Mouse (Mus musculus) CH12.LX (cell line): ENCODE data around the gene Sirt4.

Source experiments
- CTCF ChIP-seq, 2 experiments: IDR thresholded peaks in 1 of 2; conservative IDR thresholded peaks in 1 of 2; 2 replicates each; pipeline ENCODE4 v1.5.1; 2011 to 2012; ENCODE audit warnings: low read depth in 2 of 2, low read length in 2 of 2, improper control_type of control experiment in 1 of 2, inconsistent platforms in 1 of 2, mild to moderate bottlenecking in 1 of 2, moderate library complexity in 1 of 2
- EP300 ChIP-seq: IDR thresholded peaks from 2 replicates; pipeline ENCODE4 v1.6.1; 2011; ENCODE audit warnings: low read length, improper control_type of control experiment
- MAX ChIP-seq: IDR thresholded peaks from 2 replicates; pipeline ENCODE4 v1.6.1; 2011; ENCODE audit warnings: low read length, improper control_type of control experiment
- POLR2A ChIP-seq: IDR thresholded peaks from 2 replicates; pipeline ENCODE4 v1.6.1; 2011; ENCODE audit warnings: low read depth, mild to moderate bottlenecking, improper control_type of control experiment, low read length
- USF2 ChIP-seq: conservative IDR thresholded peaks from 2 replicates; pipeline ENCODE4 v1.6.1; 2011; ENCODE audit warnings: low read depth, low read length, improper control_type of control experiment
- ZNF384 ChIP-seq: IDR thresholded peaks from 2 replicates; pipeline ENCODE4 v1.6.1; 2012; ENCODE audit warnings: low read depth, low read length, improper control_type of control experiment, inconsistent platforms

DNA sequence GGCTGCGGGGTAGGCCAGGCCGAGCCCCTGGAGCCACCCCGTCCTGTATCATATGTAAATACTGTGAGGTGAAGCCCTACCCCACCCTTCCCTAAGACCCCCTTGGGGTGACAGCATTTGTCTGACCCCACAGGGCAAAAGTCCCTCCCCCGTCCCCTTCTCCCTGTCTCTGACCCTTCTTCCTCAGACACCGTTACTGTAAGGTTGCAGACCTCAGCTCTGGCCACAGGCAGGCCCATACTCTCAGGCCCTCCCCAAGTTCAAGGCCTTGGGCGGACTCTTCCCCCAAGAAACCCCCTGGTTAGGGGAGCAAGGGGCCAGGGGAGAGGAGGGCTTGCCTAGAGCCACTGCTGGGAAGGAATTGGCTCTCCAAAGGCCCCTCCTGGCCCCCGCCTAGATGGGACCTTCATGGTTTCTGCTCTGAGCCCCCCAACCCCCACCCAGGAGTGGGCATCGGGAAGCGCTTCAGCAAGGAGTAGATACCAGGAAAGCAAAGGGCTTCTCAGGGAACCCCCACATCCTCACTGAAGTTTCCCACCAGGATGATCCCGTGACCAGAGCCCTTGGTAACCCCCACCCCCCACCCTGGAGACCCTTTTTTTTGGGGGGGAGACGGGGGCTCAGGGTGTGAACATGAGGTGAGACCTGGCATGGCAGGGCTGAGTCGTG lies 30.0 kb downstream of the Sirt4 start:
- TF ChIP-seq MAX (no peak), EP300 (no peak), CTCF (conservative IDR thresholded peaks at IDR 0.05 in 1 of 2, IDR thresholded peaks at IDR 0.05 in 1 of 2; ENCODE audit: low read depth in 2 of 2, low read length in 2 of 2) (no peak), ZNF384 (no peak), USF2 (no peak), POLR2A (no peak)
